Mouse (Mus musculus): ENCODE data around the gene Olfr305.
"Not testable (repeated sequence)": the region's sequence is repeated elsewhere in the genome, so short reads cannot be mapped to it uniquely, and the experiment has no call there.

Olfr305 gene

DNA sequence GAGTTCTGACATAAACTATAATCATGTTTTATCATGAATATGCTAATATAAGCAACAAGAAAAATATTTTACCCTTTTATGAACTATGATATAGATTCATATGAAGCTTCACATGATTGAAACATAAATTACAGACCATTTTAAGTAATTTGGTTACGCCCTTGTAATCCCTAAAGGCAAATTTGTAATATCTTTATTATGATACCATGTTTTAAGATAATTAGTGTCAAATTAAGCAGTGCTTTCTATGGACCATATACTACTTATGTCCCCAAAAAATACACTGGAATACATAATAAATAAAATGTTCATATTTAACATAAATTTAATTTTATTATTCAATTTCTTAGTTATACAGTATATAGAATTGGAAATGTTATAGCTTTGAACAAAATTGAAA lies at the start of gene Olfr305:
Olfr305 (minus strand) TSS at position 101 of the 400 bp plus-strand sequence.
- DNase-seq (ENCODE audit: low read depth, low spot score) = no peak

DNA sequence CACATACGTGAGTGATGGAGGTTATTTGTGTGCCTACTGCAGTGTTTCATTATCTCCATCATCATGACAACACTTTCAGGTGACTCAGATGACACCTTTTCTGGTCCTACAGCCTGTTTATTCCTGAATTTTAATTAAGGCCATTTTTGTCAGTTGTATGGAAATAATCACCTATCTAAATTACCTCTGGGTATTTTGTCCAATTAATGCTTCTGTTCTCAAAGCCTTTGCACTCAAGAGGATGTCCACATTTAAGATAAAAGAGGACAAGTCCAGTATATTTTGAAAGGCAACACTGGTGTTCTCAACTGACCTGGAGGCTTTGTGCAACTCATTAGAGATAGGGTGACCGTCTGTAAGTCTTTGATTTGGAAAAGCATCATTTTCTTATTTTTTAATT lies 36.8 kb upstream of the Olfr305 start, which contains the start of gene Olfr301:
Olfr301 (plus strand) TSS at position 301 of the 400 bp plus-strand sequence.
- no peak for DNase-seq (ENCODE audit: low read depth, low spot score)

DNA sequence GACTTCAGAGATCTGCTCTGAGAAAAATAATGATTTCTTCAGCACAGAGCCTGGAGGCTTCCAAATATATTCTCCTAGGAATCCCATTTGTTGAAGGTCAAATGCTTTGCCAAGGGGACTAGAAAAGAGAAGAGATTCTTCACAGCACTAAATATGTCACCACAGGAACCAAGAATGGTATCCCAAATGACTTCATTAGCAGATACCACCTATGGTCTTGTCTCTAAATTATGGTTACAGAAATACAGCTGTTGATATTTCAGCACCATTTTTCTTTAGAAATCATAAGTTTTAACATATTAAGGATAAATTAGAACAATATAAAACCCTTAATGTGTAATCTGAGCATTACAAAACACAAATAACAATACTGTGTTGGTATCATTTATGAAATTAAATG lies 31.0 kb upstream of the Olfr305 start, which contains the start of gene Olfr303:
Olfr303 (minus strand) TSS at position 101 of the 400 bp plus-strand sequence.
- no peak for DNase-seq (ENCODE audit: low read depth, low spot score)

DNA sequence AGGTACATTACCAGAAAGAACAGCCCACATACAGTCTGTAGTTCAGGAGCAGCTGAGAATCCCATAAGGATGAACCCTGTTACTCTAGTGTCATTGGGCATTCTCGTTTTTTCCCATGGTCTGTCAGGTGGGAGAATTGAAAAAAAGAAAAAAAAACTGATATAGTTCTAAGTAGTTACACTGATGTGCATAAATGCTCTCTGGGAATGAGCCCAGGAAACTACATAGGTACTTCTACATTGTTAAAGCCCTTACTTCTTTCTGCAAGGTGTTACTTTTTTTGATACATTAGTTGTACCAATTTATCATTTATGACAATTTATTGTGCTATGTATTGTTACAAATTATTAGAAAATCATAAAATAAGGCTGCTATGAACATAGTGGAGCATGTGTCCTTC lies 19.8 kb upstream of the Olfr305 start, which contains the start of gene Olfr304:
Olfr304 (minus strand) TSS at position 101 of the 400 bp plus-strand sequence.
- DNase-seq (ENCODE audit: low read depth, low spot score) = no peak

DNA sequence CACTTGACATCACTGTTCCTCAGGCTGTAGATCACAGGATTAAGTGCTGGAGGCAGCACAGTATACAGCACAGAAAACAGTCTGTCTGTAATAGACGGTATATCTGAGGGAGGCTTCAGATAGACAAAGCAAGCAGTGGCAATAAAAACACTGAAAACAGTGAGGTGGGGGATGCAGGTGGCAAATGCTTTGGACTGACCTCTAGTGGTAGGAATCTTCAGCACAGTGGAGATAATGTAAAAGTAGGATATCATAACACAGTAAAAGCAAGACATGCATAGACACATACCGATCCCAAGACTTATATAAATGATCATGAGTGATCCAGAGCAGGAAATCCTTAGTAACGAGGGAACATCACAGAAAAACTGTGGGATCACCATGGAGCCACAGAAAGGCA lies 19.0 kb upstream of the Olfr305 start:
- peak; percentile 2 for DNase-seq (ENCODE audit: low read depth, low spot score)

DNA sequence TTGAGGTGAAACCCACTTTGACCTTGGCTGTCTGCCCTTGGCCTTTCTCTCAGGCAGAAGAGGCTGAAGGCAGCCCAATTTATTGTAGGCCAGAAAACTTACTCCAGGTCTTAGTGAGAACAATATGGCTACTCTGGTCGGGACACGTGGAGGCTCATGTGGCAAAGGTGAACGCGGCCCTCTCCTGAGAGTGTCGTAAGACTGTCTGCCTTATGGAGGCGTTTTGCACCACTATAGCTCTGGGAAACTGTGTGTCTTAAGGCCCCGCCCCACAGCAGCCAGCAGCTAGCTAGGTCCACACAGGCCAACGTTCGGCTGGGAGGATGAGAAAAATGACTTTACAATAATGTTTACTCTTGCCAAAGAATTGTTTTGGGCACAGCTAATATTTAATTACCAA lies 20.4 kb downstream of the Olfr305 start:
- DNase-seq (ENCODE audit: low read depth, low spot score) = not testable (repeated sequence)

DNA sequence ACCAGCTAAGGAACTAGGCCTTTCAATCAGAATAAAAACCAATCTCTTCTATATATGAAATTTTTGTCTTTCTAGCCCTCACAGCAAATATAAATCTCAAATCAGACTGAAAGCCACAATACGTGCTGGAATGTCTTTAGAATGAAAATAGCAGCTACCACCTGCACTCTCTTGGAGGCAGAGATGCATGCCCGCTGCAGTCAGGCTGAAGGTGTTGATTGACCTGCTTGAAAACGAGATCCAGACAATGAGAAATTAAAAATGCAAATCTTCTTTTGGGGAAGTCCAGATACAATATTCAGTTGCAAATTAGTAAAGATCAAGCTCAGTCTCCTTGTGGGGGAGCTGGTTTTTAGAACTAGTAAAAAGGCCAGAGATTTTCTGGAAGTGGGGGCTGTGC lies 22.5 kb downstream of the Olfr305 start:
- no peak for DNase-seq (ENCODE audit: low read depth, low spot score)

DNA sequence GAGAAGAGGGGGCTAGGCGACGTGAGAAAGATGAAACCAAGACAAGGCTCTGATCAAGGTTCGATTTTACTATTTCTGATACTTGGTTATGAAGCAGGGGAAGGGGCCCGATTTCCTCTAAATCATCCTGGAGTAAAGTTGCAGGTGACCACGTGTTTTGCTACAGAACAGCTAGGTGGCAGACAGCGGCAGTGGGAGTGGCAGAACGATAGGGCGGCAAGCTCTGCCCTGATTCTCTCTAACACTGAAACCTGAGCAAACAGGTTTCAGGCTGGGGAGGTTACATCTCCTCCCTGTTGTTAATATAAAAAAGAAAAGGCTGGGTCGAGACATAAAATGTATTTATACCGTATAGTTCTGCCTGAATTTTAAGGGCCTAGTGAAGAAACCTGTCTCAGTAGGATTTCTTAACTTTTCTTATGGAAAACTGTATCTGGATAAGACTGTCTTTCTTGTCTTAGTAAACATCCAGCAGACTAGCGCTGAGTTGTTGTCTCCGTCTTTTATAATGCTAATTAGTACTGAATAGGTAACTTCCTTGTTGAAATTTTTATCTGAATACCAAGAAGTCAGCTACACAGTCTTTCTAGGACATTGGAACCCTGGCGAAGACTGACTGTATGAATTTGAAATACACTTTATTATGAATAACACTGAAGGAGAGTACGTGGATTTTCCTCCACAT lies 23.7 kb downstream of the Olfr305 start:
- no peak for DNase-seq (ENCODE audit: low read depth, low spot score)

DNA sequence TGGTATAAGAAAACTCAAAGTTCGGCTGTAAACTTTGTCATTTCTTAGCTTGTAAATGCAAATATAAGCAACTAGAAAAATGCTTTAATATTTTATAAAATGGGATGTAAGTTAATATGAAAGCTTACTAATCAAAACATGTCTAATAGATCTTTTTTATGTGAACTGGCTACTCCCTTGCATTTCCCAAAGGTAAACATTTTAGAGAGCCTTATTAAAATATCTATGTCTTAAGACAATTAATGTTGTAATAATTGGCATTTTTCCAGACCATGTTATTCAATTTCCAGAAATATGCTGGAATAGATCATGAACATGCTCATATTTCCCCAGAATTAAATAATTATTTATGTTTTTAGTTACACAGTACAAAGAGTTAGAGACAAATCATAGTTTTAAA lies 29.2 kb downstream of the Olfr305 start, which contains the start of gene Olfr307:
Olfr307 (minus strand) TSS at position 101 of the 400 bp plus-strand sequence.
- no peak for DNase-seq (ENCODE audit: low read depth, low spot score)

DNA sequence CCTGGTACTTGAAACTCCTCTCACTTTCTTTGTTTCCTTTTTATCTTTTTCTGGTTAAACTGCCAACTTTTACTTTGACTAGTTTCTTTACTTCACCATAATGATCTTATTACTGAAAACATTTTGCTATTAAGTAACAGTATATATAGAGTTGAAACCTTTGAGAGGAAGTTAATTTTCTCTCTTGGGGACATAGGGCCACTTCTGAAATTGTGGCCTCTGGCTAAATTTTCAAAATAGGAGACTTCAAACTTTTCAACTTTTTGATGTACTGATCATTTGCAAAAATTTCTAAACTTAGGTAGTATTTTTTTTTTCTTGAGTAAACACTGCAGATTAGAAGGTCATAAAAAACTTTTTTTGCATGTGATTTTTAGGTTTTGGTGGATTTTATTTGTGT lies 41.2 kb downstream of the Olfr305 start, which contains the start of gene Olfr308:
Olfr308 (minus strand) TSS at position 101 of the 400 bp plus-strand sequence.
- DNase-seq (ENCODE audit: low read depth, low spot score) = no peak

DNA sequence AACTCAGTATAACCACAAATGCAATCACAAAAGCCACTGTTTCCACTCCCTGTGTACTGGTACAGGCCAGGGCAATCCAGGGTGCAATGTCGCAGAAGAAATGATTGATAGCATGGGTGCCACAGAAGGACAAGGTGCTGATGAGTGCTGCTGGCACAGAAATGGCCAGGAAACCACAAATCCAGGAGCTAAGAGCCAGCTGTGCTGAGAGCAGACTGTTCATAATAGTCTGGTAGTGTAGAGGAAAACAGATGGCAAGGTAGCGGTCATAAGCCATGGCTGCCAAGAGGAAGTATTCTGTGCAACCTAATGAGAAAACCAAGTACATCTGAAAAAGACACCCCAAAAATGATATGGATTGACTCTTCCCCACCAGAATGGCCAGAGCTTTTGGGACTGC lies 45.4 kb downstream of the Olfr305 start:
- no peak for DNase-seq (ENCODE audit: low read depth, low spot score)

DNA sequence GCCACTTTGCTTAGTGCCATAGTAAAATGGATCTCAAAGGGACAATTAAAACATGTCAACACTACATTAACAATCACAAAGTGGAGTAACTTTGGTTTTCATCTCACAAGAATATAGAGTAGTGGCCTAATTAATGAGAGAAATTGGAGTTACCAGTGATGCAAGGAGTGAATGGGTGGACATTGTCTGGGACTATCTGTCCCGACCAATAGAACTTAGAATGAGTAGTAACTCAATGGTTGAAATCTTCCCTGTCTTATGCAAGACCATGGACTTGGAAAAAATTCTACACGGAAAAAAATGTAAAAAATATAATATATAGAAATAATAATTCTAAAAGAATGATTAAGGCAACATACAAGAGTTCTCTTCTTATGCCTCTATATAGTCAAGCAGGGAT lies 53.1 kb downstream of the Olfr305 start, which contains the start of gene Olfr309:
Olfr309 (minus strand) TSS at position 101 of the 400 bp plus-strand sequence.
- no peak for DNase-seq (ENCODE audit: low read depth, low spot score)

All from forelimb bud, embryonic 11.5 days (tissue).